Mouse (Mus musculus) C2C12 (cell line): Measurements from ENCODE around the gene Grik3.

Source experiments
- CEBPB ChIP-seq: IDR thresholded peaks from one replicate; pipeline ENCODE4 v1.6.1; 2011; ENCODE audit warnings: low read depth, mild to moderate bottlenecking, control low read depth, moderate library complexity
- CTCF ChIP-seq: IDR thresholded peaks from one replicate; pipeline ENCODE4 v1.5.1; 2011; ENCODE audit not compliant: control insufficient read depth, insufficient read depth, insufficient read length
- USF1 ChIP-seq: IDR thresholded peaks from one replicate; pipeline ENCODE4 v1.6.1; 2011; ENCODE audit warnings: low read depth, mild to moderate bottlenecking, control low read depth, moderate library complexity

GRCm38 (mm10) chr4:125518861-125519260 is 28.4 kb downstream of the Grik3 start:
- TF ChIP-seq USF1 (no peak), CEBPB (no peak), CTCF (no peak)
